Mouse (Mus musculus) hindlimb bud, embryonic 11.5 days (tissue): Measurements from ENCODE around the gene Chit1.

Experiments
- DNase-seq: peaks from one replicate; pipeline ENCODE4 v3.0.0-alpha.2; 2012; ENCODE audit warnings: low read depth, low spot score; ENCODE audit errors: extremely low spot score

The Chit1 gene

DNA sequence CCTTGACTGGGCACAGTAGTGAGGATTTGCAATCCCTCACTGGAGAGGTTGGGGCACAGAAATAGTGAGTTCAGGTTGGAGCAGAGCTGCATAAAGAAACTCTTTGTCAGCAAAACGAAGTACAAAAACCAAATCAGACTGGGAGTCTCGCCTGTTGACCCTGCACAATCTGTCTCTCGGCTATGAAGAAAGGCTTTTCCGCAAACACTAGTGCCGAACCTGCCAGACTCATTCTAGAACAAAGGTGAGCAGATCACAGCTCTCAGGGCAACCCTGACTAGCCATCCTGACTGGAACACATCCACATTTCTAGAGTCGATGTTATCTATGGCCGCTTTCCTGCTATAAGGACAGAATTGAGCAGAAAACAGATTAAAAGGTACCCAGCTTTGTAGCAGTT, 62.0 kb downstream of the Chit1 start:
- no peak for DNase-seq

DNA sequence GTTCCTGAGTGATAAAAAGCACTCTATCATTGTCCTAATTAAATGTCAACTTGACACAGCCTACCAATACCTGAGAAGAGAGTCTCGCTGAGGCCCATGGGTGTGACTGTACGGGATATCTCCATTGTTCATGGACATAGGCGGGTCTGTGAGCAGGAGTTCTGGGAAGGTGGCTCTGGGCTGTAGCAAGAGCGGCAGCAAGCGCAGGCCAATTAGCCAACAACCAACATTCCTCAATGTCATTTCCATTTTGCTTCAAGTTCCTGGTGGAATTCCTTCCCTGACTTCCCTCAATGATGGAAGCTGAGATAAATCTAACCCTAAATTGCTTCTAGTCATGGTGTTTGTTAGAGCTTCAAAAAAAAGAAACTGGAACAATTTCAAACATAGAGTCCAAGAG, 66.9 kb downstream of the Chit1 start:
- no peak for DNase-seq

DNA sequence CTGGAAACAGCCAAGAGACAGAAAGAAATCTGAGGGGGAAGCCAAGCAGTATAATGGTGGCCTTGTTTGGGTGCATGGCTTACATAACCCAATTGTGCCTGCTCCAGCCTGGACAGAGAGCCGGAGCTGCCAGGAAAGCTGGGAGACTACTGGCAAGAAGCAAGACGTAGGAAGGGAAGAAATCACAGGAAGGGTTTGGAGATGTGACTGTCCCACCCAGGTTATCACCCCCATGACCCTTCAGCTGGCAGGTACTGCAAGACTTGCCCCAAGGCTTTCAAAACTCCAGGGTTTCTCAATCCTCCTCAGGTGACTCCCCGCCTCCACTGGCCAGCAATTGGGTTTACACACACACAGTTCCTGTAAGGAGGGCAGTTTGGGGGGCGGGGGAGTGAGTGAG, 71.0 kb downstream of the Chit1 start, which contains the start of gene Chil1:
Gene Chil1, plus strand, starts transcription at position 152 of the 400 bp plus-strand sequence.
- no peak for DNase-seq

GRCm38 (mm10) chr1:134184089-134184488, 73.0 kb downstream of the Chit1 start:
- DNase-seq = no peak

- DNase-seq = no peak
These were observed 77.2 kb downstream of the Chit1 start for GRCm38 (mm10) chr1:134188217-134188616.

- DNase-seq = no peak
These were observed 78.1 kb downstream of the Chit1 start for GRCm38 (mm10) chr1:134188989-134189729.

- DNase-seq = no peak
These were observed 80.2 kb downstream of the Chit1 start for GRCm38 (mm10) chr1:134191192-134191591.

GRCm38 (mm10) chr1:134192024-134192423, 81.0 kb downstream of the Chit1 start:
- no peak for DNase-seq

GRCm38 (mm10) chr1:134193126-134193525, 82.1 kb downstream of the Chit1 start, which contains the start of gene Mybph:
TSS of gene Mybph (plus strand) at chr1:134193448.
- no peak for DNase-seq

DNA sequence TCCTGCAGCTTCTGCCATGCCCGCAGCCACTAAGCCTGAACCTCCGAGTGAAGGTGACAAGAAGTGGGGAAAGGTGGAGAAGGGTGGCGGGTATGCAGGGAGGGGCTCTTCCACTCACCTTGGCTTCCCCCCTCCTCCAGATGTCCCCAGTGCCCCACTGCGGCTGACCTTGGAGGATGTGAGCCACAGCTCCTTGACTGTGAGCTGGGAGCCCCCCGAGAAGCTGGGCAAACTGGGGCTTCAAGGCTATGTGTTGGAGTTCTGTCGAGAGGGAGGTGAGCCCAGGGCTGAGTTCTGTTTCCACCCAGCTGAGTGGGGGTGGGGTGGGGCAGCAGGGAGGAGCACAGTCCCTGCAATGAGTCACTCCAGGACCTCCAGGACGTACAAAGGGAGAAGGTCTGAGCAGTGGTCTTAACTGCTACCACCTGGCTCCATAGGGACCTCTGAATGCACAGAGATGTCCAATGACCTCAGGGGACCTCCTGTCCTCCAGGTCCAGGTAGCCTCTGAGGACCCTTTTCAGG, 82.7 kb downstream of the Chit1 start:
- DNase-seq = no peak

DNA sequence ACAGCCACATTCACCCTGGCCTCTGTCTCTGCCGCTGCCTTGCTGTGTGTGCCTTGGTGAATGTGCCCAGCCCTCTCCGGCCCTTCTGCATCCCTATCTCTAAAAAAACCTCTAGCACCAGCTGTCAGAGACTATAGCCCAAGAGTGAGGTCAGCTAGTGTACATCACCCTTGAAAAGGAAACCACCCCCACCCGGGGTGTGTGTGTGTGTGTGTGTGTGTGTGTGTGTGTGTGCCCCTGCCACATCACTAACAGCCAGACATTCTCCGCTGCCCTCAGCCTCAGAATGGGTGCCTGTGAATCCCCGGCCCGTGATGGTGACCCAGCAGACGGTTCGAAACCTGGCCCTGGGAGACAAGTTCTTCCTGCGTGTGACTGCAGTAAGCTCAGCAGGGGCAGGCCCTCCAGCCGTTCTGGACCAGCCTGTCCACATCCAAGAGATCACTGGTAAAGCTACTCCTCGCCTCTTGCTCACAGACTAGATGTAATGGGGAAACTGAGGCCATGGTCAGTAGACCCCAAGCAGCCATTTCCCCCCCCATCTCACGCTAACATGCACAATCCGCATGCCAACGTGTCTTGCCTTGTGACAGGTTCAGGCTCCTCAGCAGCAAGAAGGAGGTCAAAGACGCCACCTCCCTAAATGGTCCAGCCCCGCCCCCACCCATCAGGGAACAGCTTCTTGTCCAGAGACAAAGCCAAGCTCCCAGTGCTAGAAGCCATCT, 83.4 kb downstream of the Chit1 start:
- DNase-seq = no peak

GRCm38 (mm10) chr1:134195117-134195516, 84.1 kb downstream of the Chit1 start:
- no peak for DNase-seq

- DNase-seq = no peak
These were observed 84.5 kb downstream of the Chit1 start for GRCm38 (mm10) chr1:134195571-134195970.

GRCm38 (mm10) chr1:134195979-134196378, 84.9 kb downstream of the Chit1 start:
- no peak for DNase-seq

DNA sequence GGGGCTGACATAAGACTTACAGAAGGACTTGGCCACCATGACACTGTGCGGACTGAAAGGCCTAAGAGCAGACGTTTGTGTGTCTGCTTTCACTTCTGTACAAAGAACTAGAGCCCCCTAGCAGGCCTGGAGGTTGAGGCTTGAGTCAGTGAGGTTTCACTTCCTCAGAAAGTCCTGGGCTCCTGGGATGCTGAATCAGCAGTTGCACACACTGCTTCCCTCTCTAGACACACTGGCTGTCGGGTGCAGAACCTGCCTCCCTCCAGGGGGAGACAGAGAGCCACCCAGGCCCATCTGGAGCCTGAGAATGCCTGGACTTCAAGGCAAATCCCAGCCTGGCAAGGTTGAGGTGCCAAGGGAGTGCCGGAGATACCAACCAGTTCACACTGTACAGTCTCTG, 85.3 kb downstream of the Chit1 start:
- DNase-seq = no peak

GRCm38 (mm10) chr1:134197325-134197982, 86.4 kb downstream of the Chit1 start:
- DNase-seq = no peak

DNA sequence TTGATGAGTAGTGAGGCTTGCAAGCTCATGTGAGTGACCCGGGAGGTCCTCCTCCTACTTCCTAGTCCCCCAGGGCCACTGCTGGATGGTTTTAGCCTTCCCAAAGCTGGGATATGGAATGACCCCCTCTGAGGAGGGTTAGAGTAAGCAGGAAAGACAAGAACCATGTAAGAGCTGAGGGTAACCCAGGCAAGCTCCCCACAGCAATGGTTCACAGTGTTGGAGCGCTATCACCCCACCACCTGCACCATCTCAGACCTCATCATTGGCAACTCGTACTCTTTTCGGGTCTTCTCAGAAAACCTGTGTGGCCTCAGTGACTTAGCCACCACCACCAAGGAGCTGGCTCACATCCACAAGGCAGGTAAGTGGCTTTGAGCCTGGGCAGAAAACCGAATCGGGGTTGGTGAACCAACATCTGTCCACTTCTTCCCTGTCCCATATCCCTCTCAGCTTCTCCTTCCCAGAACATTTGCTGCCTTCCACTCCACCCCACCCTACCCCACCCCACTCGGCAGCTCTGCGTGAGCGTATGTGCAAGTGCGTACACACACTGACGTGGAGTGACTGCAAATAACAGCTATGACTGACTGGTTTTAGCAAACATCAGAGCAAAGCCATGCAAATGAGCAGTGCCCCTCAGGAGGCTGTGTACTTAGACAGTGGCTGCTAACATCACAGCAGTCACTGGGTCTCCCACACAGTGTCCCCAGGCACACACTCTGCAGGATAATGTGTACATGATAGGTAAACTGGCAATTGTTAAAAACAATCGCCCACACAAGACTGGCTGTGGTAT, 87.4 kb downstream of the Chit1 start:
- DNase-seq = no peak

DNA sequence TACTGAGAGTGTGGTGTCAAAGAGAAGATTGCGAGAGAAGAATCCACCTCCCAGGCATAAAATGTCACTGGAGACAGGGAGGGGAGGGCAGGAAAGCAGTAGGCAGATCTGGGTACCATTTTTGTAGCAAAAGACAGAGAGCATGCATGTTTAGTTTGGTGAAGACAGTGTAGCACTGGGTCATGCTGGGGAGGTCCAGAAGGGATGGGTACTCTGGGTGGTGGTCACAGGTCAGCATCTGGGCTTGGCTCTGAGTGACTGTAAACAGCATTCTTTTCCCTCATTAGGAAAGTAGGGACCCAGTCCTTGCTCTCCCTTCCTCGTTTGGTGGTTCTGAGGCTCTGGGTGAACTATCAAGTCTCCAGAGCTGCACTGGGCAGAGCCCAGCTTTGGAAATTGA, 89.4 kb downstream of the Chit1 start:
- no peak for DNase-seq
